Mouse (Mus musculus) lung, embryonic 16.5 days (tissue): Measurements from ENCODE around the gene Atp6v0a1. TPM values are rescaled to one million over a fixed set of nuclear protein-coding genes. Genes with fewer than 3 reads are reported as not detected.

Experiments
- ATAC-seq: fragments of 200-750 bp; cut with Nextera tagmentation; 2 replicates; pipeline ENCODE4 v1.8.0; 2017; ENCODE audit warnings: low read depth, mild to moderate bottlenecking, moderate library complexity
- H3K27ac ChIP-seq: fragments of 300-500 bp; sonication (generic); 2 replicates; pipeline ENCODE4 v1.5.1; 2014; ENCODE audit warnings: mild to moderate bottlenecking, control low read depth, low read length
- H3K27me3 ChIP-seq: fragments of 300-500 bp; sonication (generic); 2 replicates; pipeline ENCODE4 v1.6.1; 2014; ENCODE audit warnings: low read depth, low read length, mixed read lengths; ENCODE audit not compliant: control insufficient read depth, insufficient read depth
- H3K36me3 ChIP-seq: fragments of 300-500 bp; sonication (generic); 2 replicates; pipeline ENCODE4 v1.6.1; 2014; ENCODE audit warnings: low read length; ENCODE audit not compliant: control insufficient read depth, insufficient read depth
- H3K4me1 ChIP-seq: fragments of 300-500 bp; sonication (generic); replicated peaks from 2 replicates; pipeline ENCODE4 v1.6.1; 2014; ENCODE audit warnings: low read length, mixed read lengths; ENCODE audit not compliant: control insufficient read depth, insufficient read depth
- H3K4me2 ChIP-seq: fragments of 300-500 bp; sonication (generic); 2 replicates; pipeline ENCODE4 v1.6.1; 2014; ENCODE audit warnings: low read depth, low read length, control low read depth
- H3K4me3 ChIP-seq: fragments of 300-500 bp; sonication (generic); 2 replicates; pipeline ENCODE4 v1.5.1; 2014; ENCODE audit warnings: mild to moderate bottlenecking, low read length, control low read depth
- H3K9ac ChIP-seq: fragments of 300-500 bp; sonication (generic); 2 replicates; pipeline ENCODE4 v1.6.1; 2014; ENCODE audit warnings: low read length, control low read depth
- H3K9me3 ChIP-seq: fragments of 300-500 bp; sonication (generic); 2 replicates; pipeline ENCODE4 v1.6.1; 2016; ENCODE audit warnings: low read length; ENCODE audit not compliant: control insufficient read depth
- WGBS: fragments of 180-500 bp; shearing (Covaris S2); extraction: QIAGEN DNeasy Blood & Tissue Kit; methylation state at CpG from one replicate; pipeline ENCODE4 v1.1.7; 2014; 5-methylcytosine and 5-hydroxymethylcytosine counted together
- polyA plus RNA-seq: library from polyadenylated mRNA; unstranded; fragments of >200 nt; fragmentation: Nextera tagmentation; extraction: Ambion mirVana; gene quantifications from 2 replicates; pipeline ENCODE4 v1.2.1, GENCODE M21; 2015

Gene Atp6v0a1
- polyA plus RNA-seq, 1 experiment from 2014 or later = 36.7 TPM

DNA sequence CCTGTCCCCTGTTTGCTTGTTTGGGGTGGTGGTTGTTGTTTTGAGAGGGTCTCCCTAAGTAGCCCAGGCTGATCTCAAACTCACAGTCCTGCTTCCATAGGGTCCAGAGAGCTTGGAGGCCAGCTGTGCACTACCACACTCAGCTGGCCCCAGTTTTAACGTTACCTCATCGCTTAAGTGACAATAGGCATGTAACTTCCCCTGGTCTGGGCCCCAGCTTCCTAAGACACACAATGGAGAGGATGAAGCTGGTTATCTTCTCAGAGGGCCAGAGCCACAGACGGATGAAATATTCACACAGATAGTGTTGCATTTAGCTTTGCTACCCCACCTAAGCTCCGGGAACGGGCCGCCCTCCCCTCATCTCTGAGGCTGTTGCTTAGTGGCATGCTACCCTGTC lies 43.5 kb upstream of the Atp6v0a1 start:
- WGBS = 66% methylated on average over 6 of the region's 6 CpGs
- no peak for ATAC-seq
- no peaks in the 10 kb centered on the region for H3K27me3 ChIP-seq
- no peaks in the 10 kb centered on the region for H3K9me3 ChIP-seq
- peak overlapping the region; percentile 41 for H3K27ac ChIP-seq
- H3K9ac ChIP-seq = peak overlapping the region; percentile 2
- peak overlapping the region; percentile 76 for H3K4me2 ChIP-seq
- peaks cover 3% of the 10 kb centered on the region for H3K36me3 ChIP-seq
- no peak overlapping the region; the same call in 1 of the 2 replicates for H3K4me3 ChIP-seq
- H3K4me1 ChIP-seq = peaks cover 53% of the 10 kb centered on the region

DNA sequence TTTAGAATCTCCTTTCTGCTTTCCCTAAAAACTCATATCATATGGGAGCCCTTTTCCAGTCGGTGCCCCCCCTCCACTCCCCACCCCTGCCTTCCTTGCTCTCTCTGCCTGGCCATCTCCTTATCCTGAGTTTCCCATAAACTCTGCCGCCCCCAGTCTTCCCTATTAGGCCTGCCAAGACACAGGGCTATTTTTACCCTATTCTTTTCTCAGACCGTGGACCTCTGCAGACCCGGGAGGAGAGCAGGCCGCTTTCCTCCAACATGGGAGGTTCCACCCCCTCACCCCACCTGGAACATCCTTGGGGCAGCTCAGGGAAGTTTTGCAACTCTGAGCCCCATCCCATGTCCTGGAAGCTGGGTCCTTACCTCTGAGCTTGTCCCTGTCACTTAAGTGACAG lies 41.9 kb upstream of the Atp6v0a1 start:
- WGBS = 47% methylated on average over 5 of the region's 5 CpGs

DNA sequence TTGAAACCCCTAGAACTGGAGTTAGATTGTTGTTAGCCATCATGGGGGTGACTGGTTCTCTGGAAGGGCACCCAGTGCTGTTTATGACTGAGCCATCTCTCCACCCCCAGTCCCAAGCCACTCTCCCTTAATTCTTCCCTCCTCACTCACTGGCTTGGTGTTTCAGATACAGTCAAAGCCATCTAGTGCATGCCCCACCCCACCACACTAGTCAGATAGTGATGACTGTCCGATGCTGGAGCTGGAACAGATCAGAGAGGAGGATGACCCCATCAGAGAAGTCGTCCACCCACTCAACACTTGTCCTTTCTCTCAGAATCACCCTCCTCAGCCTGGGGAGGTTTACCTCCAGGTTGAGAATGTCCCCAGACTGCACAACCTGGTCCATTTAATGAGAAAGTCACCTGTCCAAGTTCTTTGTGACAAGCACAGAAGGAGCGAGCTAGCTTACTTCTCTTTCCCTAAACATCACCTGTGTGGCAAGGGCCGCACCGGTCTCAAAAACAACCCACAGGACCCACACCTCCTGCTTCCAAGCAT lies 41.3 kb upstream of the Atp6v0a1 start:
- peak overlapping the region; percentile 70 for H3K4me3 ChIP-seq
- H3K4me1 ChIP-seq = peaks cover 45% of the 10 kb centered on the region
- H3K36me3 ChIP-seq = peaks cover 3% of the 10 kb centered on the region
- WGBS = 73% methylated on average over 5 of the region's 5 CpGs
- peak overlapping the region; percentile 76 for H3K4me2 ChIP-seq
- no peak for ATAC-seq
- no peaks in the 10 kb centered on the region for H3K27me3 ChIP-seq
- peak overlapping the region; percentile 84 for H3K9ac ChIP-seq
- H3K27ac ChIP-seq = peak overlapping the region; percentile 92
- H3K9me3 ChIP-seq = no peaks in the 10 kb centered on the region

More for the DNA sequence above, 41.9 kb upstream of the Atp6v0a1 start:
- H3K9me3 ChIP-seq = no peaks in the 10 kb centered on the region
- peak overlapping the region; percentile 70 for H3K4me3 ChIP-seq
- peak overlapping the region; percentile 84 for H3K9ac ChIP-seq
- no peak for ATAC-seq
- peak overlapping the region; percentile 92; the same call in 1 of the 2 replicates for H3K27ac ChIP-seq
- H3K36me3 ChIP-seq = peaks cover 3% of the 10 kb centered on the region
- peaks cover 51% of the 10 kb centered on the region for H3K4me1 ChIP-seq
- peak overlapping the region; percentile 76 for H3K4me2 ChIP-seq
- no peaks in the 10 kb centered on the region for H3K27me3 ChIP-seq

DNA sequence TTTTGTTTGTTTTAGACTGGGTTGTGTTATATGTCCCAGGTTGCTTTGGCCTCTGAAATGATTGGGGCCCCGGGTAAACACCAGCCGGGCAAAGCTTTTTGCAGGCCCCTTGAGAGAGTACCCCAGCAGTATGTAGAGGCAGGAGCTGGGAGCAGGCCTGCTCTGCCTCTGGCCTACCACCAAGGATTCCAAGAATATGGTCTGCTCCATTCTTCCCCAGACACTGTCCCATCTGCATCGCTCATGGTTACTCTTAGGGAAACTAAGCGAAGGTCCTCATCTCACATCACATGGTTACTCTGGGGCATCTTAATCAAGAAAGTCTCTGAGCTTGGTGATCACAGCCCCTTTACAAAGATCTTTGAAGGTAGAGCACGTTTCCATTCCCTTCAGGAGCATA lies 40.8 kb upstream of the Atp6v0a1 start:
- H3K4me1 ChIP-seq = peaks cover 41% of the 10 kb centered on the region
- H3K4me2 ChIP-seq = peak overlapping the region; percentile 76
- 69% methylated on average over 5 of the region's 5 CpGs for WGBS
- no peaks in the 10 kb centered on the region for H3K27me3 ChIP-seq
- peak overlapping the region; percentile 70 for H3K4me3 ChIP-seq
- peaks cover 3% of the 10 kb centered on the region for H3K36me3 ChIP-seq
- peak overlapping the region; percentile 84 for H3K9ac ChIP-seq
- H3K9me3 ChIP-seq = no peaks in the 10 kb centered on the region
- H3K27ac ChIP-seq = peak overlapping the region; percentile 92
- ATAC-seq = no peak

DNA sequence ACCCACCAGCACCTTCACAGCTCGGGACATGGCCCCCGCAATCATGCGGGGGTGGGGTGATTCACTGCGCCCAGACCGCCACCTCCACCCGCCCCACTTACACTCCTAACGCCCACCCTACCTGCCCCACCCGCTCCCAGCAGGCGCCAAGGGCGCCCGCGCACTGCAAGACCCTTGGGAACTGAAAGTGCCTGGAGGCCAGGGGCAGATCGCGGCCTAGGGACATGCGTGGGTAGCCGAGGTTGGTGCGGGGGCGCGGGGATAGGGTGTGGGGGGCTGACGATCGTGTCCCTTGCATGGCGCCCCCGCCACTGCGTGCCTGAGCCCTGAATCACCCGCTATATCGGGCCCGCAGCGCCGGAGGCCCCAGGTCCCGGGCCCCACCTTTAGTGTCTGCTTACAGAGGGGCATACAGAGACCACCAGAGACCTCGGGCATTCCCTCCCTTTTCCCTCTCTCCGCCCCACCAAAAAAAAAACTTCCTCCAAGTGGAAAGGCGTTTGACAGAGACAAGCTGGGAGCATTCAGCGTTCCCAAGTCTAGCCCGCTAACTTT lies 40.0 kb upstream of the Atp6v0a1 start:
- H3K4me3 ChIP-seq = peak overlapping the region; percentile 70
- no peaks in the 10 kb centered on the region for H3K27me3 ChIP-seq
- H3K9me3 ChIP-seq = no peaks in the 10 kb centered on the region
- H3K4me2 ChIP-seq = peak overlapping the region; percentile 76
- peaks cover 33% of the 10 kb centered on the region for H3K4me1 ChIP-seq
- ATAC-seq = no peak; the same call in 1 of the 2 replicates
- H3K36me3 ChIP-seq = peaks cover 3% of the 10 kb centered on the region
- H3K27ac ChIP-seq = peak overlapping the region; percentile 92
- WGBS = 3% methylated on average over 35 of the region's 35 CpGs
- H3K9ac ChIP-seq = peak overlapping the region; percentile 84

DNA sequence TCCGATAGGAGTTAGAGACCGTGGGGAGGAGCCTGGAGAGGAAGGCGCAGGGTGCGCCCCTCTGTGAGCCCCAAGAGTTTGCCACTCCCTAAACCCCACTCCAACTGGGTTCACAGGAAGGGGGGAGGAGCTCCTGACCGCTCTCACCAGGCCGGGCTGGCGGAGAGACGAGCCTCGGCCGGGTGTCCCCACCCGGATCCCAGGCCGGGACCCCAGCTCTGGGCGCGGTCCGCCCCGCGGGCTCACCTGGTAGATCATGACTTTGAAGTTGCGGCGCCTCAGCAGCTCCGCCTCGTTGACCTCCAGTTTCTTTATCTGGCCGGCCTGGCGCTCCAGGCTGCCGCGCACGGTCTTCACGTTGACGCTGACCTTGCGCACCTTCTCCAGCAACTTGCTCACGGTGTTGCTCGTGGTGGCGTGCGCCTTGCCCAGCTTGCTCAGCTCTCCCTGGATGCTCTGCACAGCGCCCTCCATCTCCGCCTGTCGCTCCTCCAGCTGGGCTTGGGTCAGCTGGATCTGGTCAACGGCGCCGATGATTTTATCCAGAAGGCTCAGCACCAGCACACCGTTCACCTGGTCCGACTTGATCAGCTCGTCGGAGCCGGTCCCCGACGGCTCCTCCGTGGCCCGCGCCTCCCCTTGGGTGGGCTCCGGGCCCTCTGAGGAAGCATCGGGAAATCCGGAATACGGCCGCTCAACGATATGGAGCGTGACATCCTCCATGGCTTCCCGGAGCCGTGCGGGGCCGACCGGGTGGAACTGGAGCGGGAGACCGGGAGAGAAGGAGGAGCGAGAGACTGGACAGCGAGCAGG lies 39.3 kb upstream of the Atp6v0a1 start:
- ATAC-seq = peak; percentile 78
- peak overlapping the region; percentile 70 for H3K4me3 ChIP-seq
- no peaks in the 10 kb centered on the region for H3K27me3 ChIP-seq

DNA sequence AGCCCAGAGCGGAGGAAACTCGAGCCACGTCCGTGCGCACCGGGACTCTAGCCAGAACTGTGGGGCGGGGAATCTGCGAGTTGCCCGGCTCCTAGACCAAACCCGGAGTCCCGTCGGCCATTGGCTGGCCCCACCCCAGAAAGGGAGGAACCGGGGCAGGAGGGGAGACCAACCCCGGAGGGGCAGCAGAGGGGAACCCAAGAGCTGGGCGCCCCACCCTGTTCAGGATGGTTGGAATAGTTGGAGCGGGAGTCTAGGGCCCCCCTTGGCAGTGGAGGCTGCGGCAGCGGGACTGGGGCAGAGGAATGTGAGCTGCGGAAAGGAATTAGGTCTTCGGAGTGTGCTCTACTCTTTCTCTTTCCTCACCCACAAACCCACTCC lies 38.7 kb upstream of the Atp6v0a1 start, which contains the start of gene Cavin1:
Gene Cavin1 (minus strand): TSS at position 331 of the 381 bp plus-strand sequence.
- Histone ChIP-seq H3K27me3 (no peaks in the 10 kb centered on the region), H3K4me3 (peak within 1 kb of the TSS; percentile 70), H3K36me3 (peaks cover 3% of the 10 kb centered on the region), H3K4me1 (peaks cover 31% of the 10 kb centered on the region), H3K9ac (peak within 1 kb of the TSS; percentile 84), H3K9me3 (no peaks in the 10 kb centered on the region), H3K27ac (peak within 1 kb of the TSS; percentile 92), H3K4me2 (peak within 1 kb of the TSS; percentile 76)
- under 1% methylated on average over 20 of the region's 20 CpGs for WGBS
- ATAC-seq = peak; percentile 97

More for the DNA sequence above, 39.3 kb upstream of the Atp6v0a1 start:
- peak overlapping the region; percentile 92 for H3K27ac ChIP-seq
- H3K9me3 ChIP-seq = no peaks in the 10 kb centered on the region
- H3K36me3 ChIP-seq = peaks cover 3% of the 10 kb centered on the region
- peak overlapping the region; percentile 76 for H3K4me2 ChIP-seq
- peaks cover 33% of the 10 kb centered on the region for H3K4me1 ChIP-seq
- under 1% methylated on average over 62 of the region's 65 CpGs for WGBS
- H3K9ac ChIP-seq = peak overlapping the region; percentile 84

DNA sequence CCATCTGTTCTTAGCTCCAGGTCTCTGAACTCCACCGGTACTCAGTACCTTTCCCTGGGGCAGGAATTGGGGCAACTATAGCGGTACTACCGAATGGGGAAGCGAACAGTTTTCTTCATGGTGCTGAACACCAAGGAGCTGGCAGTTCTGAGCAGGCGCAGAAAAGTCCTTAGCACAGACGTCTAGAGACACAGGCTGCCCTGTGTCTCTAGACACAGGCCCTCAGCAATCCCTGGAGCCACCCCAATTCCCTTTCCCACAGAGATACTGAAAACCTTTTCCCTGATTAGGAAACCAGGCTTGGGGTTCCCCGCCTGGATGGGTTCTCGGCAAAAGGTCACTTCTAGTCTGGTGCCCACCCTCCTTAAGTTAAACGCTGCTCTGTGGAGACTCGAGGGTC lies 37.8 kb upstream of the Atp6v0a1 start:
- Histone ChIP-seq H3K4me2 (peak overlapping the region; percentile 76), H3K27me3 (no peaks in the 10 kb centered on the region), H3K27ac (peak overlapping the region; percentile 92), H3K4me1 (peaks cover 23% of the 10 kb centered on the region), H3K36me3 (peaks cover 1% of the 10 kb centered on the region; the same call in 1 of the 2 replicates), H3K9me3 (no peaks in the 10 kb centered on the region), H3K4me3 (no peak overlapping the region), H3K9ac (peak overlapping the region; percentile 84)
- no peak for ATAC-seq
- 66% methylated on average over 10 of the region's 10 CpGs for WGBS

DNA sequence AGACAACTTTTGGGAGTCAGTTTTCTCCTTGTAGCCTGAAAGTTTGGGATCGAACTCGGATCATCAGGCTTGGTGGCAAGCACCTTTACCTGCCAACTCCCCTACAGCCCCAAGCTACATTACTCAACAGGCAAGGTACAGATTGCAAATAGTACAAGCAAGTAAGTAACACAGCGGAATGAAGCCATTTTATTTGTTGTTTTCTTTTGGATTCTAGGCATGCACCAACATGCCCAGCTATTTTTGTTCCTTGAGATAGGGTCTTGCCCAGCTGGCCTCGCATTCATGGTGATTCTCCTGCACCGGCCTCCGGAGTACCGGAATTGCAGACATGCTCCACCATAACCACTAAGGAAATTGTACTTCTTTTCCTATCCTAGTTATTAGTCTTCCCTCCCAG lies 36.0 kb upstream of the Atp6v0a1 start:
- Histone ChIP-seq H3K27ac (no peak overlapping the region), H3K4me1 (peaks cover 10% of the 10 kb centered on the region), H3K36me3 (no peaks in the 10 kb centered on the region), H3K9me3 (no peaks in the 10 kb centered on the region), H3K4me2 (no peak overlapping the region), H3K4me3 (no peak overlapping the region), H3K27me3 (no peaks in the 10 kb centered on the region), H3K9ac (no peak overlapping the region)
- ATAC-seq = no peak
- 88% methylated on average over 7 of the region's 7 CpGs for WGBS
